Mouse (Mus musculus) heart, adult 2 months (tissue): ENCODE data around the gene Cd160.

Experiments used
- CTCF ChIP-seq: fragments of 200-600 bp; IDR thresholded peaks from 2 replicates; pipeline ENCODE4 v1.8.1; 2022; ENCODE audit warnings: antibody characterized with exemption, mild to moderate bottlenecking, moderate library complexity
- EP300 ChIP-seq: fragments of 200-500 bp; IDR thresholded peaks from 2 replicates; pipeline ENCODE4 v1.6.1; 2011; ENCODE audit warnings: low read depth, low read length, control low read depth; ENCODE audit not compliant: insufficient read depth

- no peak for TF ChIP-seq CTCF
- TF ChIP-seq EP300 = no peak
These were observed 46.9 kb downstream of the Cd160 start for GRCm38 (mm10) chr3:96782236-96782635.
